Mouse (Mus musculus): ENCODE results near the gene Prss29. TPM values are rescaled to one million over a fixed set of nuclear protein-coding genes. Genes with fewer than 3 reads are reported as not detected.
A peak's percentile ranks its signal among the peaks of the same experiment; 100 is the strongest.

The Prss29 gene
- polyA plus RNA-seq, 1 experiment from 2014 or later, result not detected

GRCm38 (mm10) chr17:25332321-25332720 is 13.9 kb downstream of the Prss29 start:
- no peaks in the 10 kb centered on the region for H3K4me1 ChIP-seq (replicated peaks; ENCODE audit: control insufficient read depth, insufficient read depth, low read length)
- no peaks in the 10 kb centered on the region for H3K9me3 ChIP-seq (ENCODE audit: control insufficient read depth, low read length)
- no peak overlapping the region for H3K4me2 ChIP-seq
- H3K27me3 ChIP-seq (replicated peaks; ENCODE audit: control insufficient read depth, insufficient read depth, low read length), result peaks cover 5% of the 10 kb centered on the region
- H3K36me3 ChIP-seq (ENCODE audit: control insufficient read depth, insufficient read depth, low read length), result no peaks in the 10 kb centered on the region
- no peak overlapping the region for H3K9ac ChIP-seq (ENCODE audit: low read depth, low read length)
- H3K4me3 ChIP-seq (ENCODE audit: low read depth, low read length), result no peak overlapping the region
- ATAC-seq (replicated peaks; ENCODE audit: low FRiP score), result no peak
- H3K27ac ChIP-seq (ENCODE audit: low read depth, low read length), result no peak overlapping the region
- WGBS, result 44% methylated on average over 9 of the region's 9 CpGs
- no peak for DNase-seq (ENCODE audit: low spot score)

- Histone ChIP-seq H3K9me3 (ENCODE audit: control insufficient read depth, low read length) (no peaks in the 10 kb centered on the region), H3K4me3 (ENCODE audit: low read depth, low read length) (no peak overlapping the region), H3K4me2 (no peak overlapping the region), H3K9ac (ENCODE audit: low read depth, low read length) (no peak overlapping the region), H3K27ac (ENCODE audit: low read depth, low read length) (no peak overlapping the region), H3K27me3 (replicated peaks; ENCODE audit: control insufficient read depth, insufficient read depth, low read length) (peaks cover 5% of the 10 kb centered on the region), H3K36me3 (ENCODE audit: control insufficient read depth, insufficient read depth, low read length) (no peaks in the 10 kb centered on the region), H3K4me1 (replicated peaks; ENCODE audit: control insufficient read depth, insufficient read depth, low read length) (no peaks in the 10 kb centered on the region)
- WGBS, result 3% methylated on average over 8 of the region's 8 CpGs
- ATAC-seq (replicated peaks; ENCODE audit: low FRiP score) (no peak), DNase-seq (ENCODE audit: low spot score) (peak; percentile 57)
These were observed 15.5 kb downstream of the Prss29 start for GRCm38 (mm10) chr17:25333943-25334342.

DNA sequence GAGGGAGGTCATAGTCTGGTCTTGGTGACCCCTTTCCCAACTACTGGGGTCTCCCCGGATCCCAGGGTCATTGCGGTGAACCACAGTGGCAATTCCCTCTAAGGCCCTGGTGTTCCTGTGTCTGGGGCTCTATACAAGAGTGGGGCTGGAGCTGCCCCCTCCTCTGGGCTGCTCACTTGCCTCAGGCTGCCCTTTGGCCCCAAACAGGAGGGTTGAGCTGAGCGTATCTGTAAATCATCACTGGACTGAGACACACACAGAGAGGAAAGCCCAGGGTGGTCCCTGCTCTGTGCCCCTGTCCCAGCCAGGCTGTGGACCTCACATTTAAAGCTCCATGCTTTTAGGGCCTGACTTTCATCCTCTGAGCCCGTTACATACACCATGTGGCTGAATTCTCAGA is 19.8 kb downstream of the Prss29 start:
- H3K9me3 ChIP-seq (ENCODE audit: control insufficient read depth, low read length), result no peaks in the 10 kb centered on the region
- H3K4me2 ChIP-seq, result no peak overlapping the region
- DNase-seq (ENCODE audit: low spot score) (no peak), ATAC-seq (replicated peaks; ENCODE audit: low FRiP score) (peak; percentile 43; the same call in 1 of the 2 replicates)
- H3K4me3 ChIP-seq (ENCODE audit: low read depth, low read length), result no peak overlapping the region
- H3K27me3 ChIP-seq (replicated peaks; ENCODE audit: control insufficient read depth, insufficient read depth, low read length), result no peaks in the 10 kb centered on the region; the same call in none of the 2 replicates
- no peaks in the 10 kb centered on the region for H3K36me3 ChIP-seq (ENCODE audit: control insufficient read depth, insufficient read depth, low read length)
- H3K4me1 ChIP-seq (replicated peaks; ENCODE audit: control insufficient read depth, insufficient read depth, low read length), result no peaks in the 10 kb centered on the region
- peak overlapping the region; percentile 64 for H3K27ac ChIP-seq (ENCODE audit: low read depth, low read length)
- H3K9ac ChIP-seq (ENCODE audit: low read depth, low read length), result no peak overlapping the region
- 70% methylated on average over 4 of the region's 4 CpGs for whole genome bisulfite sequencing

- H3K4me3 ChIP-seq (ENCODE audit: low read depth, low read length), result no peak overlapping the region
- no peaks in the 10 kb centered on the region for H3K4me1 ChIP-seq (replicated peaks; ENCODE audit: control insufficient read depth, insufficient read depth, low read length)
- H3K9me3 ChIP-seq (ENCODE audit: control insufficient read depth, low read length), result no peaks in the 10 kb centered on the region
- no peaks in the 10 kb centered on the region for H3K36me3 ChIP-seq (ENCODE audit: control insufficient read depth, insufficient read depth, low read length)
- ATAC-seq (replicated peaks; ENCODE audit: low FRiP score) (no peak), DNase-seq (ENCODE audit: low spot score) (no peak)
- no peak overlapping the region for H3K27ac ChIP-seq (ENCODE audit: low read depth, low read length)
- no peak overlapping the region for H3K9ac ChIP-seq (ENCODE audit: low read depth, low read length)
- no peaks in the 10 kb centered on the region; the same call in none of the 2 replicates for H3K27me3 ChIP-seq (replicated peaks; ENCODE audit: control insufficient read depth, insufficient read depth, low read length)
- WGBS, result 73% methylated on average over 6 of the region's 6 CpGs
- H3K4me2 ChIP-seq, result no peak overlapping the region
These were observed 21.5 kb downstream of the Prss29 start for GRCm38 (mm10) chr17:25340003-25340402.

DNA sequence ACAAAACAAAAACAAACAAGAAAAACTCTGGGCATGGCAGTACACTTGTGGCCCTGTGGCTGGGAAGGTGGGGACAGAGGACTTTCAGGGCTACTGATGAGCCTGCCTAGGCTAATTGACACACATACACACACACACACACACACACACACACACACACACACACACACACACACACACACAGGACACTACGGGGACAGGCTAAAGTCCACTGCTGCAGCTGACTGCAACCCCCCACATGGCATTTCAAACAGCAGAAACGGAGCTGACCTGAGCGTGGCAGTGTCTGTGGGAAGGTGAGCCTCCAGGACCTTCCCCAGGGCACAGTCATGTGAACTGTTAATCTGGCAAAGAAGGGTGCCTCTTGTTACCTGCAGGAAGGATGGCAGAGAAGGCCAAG is 23.0 kb downstream of the Prss29 start:
- Histone ChIP-seq H3K9ac (ENCODE audit: low read depth, low read length) (no peak overlapping the region), H3K9me3 (ENCODE audit: control insufficient read depth, low read length) (no peaks in the 10 kb centered on the region), H3K4me3 (ENCODE audit: low read depth, low read length) (no peak overlapping the region), H3K4me2 (no peak overlapping the region; the same call in 1 of the 2 replicates), H3K27ac (ENCODE audit: low read depth, low read length) (peak overlapping the region; percentile 43), H3K4me1 (replicated peaks; ENCODE audit: control insufficient read depth, insufficient read depth, low read length) (no peaks in the 10 kb centered on the region), H3K36me3 (ENCODE audit: control insufficient read depth, insufficient read depth, low read length) (no peaks in the 10 kb centered on the region), H3K27me3 (replicated peaks; ENCODE audit: control insufficient read depth, insufficient read depth, low read length) (no peaks in the 10 kb centered on the region; the same call in 1 of the 2 replicates)
- ATAC-seq (replicated peaks; ENCODE audit: low FRiP score) (no peak; the same call in 1 of the 2 replicates), DNase-seq (ENCODE audit: low spot score) (no peak)
- 46% methylated on average over 3 of the region's 3 CpGs for WGBS

DNA sequence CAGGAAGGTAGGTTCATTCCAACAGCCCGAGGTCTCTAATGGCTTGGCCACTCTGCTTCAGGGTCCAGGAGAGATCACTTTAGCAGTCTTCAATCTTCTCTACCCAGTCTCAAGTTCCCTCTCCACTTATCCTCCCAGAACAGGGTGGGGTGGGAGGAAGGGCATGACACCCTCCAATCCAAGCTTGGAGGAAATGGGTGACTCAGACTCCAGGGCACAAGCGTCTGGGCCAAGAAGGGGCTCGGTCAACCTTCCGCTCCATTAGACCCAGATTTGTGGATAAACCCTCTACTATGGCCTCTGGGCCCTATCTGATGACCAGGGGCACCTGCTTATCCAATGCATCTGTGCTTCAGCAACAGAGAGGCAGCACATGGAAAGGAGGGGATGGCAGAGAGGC is 27.0 kb downstream of the Prss29 start, which contains the start of gene Tpsab1:
Tpsab1 (minus strand) TSS at position 101 of the 400 bp plus-strand sequence.
- no peaks in the 10 kb centered on the region for H3K4me1 ChIP-seq (replicated peaks; ENCODE audit: control insufficient read depth, insufficient read depth, low read length)
- no peak within 1 kb of the TSS for H3K4me3 ChIP-seq (ENCODE audit: low read depth, low read length)
- no peak within 1 kb of the TSS for H3K27ac ChIP-seq (ENCODE audit: low read depth, low read length)
- ATAC-seq (replicated peaks; ENCODE audit: low FRiP score) (no peak), DNase-seq (ENCODE audit: low spot score) (no peak)
- no peak within 1 kb of the TSS for H3K9ac ChIP-seq (ENCODE audit: low read depth, low read length)
- no peak within 1 kb of the TSS for H3K4me2 ChIP-seq
- 81% methylated on average over 4 of the region's 4 CpGs for WGBS
- H3K36me3 ChIP-seq (ENCODE audit: control insufficient read depth, insufficient read depth, low read length), result no peaks in the 10 kb centered on the region
- no peaks in the 10 kb centered on the region for H3K27me3 ChIP-seq (replicated peaks; ENCODE audit: control insufficient read depth, insufficient read depth, low read length)
- no peaks in the 10 kb centered on the region for H3K9me3 ChIP-seq (ENCODE audit: control insufficient read depth, low read length)

DNA sequence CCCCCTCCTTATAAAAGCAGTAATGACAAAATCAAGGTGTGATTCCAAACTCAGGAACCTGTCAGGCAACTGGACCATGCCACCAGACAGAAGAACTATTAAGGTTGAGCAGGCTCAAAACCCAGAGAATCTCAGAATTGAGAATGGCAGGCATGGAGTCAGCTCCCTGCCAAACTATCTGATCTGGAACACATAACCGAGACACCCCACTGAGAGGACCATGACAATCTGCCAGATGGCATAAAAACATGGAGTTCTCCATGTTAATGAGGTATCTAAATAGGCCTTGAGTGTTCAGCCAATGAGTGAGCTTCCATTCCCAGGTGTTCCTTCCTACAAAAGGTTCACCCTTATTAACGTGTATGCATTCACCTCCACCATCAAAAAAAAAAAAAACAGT is 42.8 kb downstream of the Prss29 start:
- ATAC-seq (replicated peaks; ENCODE audit: low FRiP score), result no peak
- Histone ChIP-seq H3K4me1 (replicated peaks; ENCODE audit: control insufficient read depth, insufficient read depth, low read length) (no peaks in the 10 kb centered on the region), H3K9ac (ENCODE audit: low read depth, low read length) (no peak overlapping the region), H3K36me3 (ENCODE audit: control insufficient read depth, insufficient read depth, low read length) (no peaks in the 10 kb centered on the region), H3K4me3 (ENCODE audit: low read depth, low read length) (no peak overlapping the region), H3K9me3 (ENCODE audit: control insufficient read depth, low read length) (no peaks in the 10 kb centered on the region), H3K27ac (ENCODE audit: low read depth, low read length) (no peak overlapping the region), H3K27me3 (replicated peaks; ENCODE audit: control insufficient read depth, insufficient read depth, low read length) (no peaks in the 10 kb centered on the region), H3K4me2 (no peak overlapping the region)
- WGBS, result 66% methylated on average over 2 of the region's 2 CpGs
- no peak for DNase-seq (ENCODE audit: low spot score)

GRCm38 (mm10) chr17:25363726-25364125 is 45.3 kb downstream of the Prss29 start:
- DNase-seq (ENCODE audit: low spot score) (no peak), ATAC-seq (replicated peaks; ENCODE audit: low FRiP score) (no peak)
- Histone ChIP-seq H3K27ac (ENCODE audit: low read depth, low read length) (no peak overlapping the region), H3K4me3 (ENCODE audit: low read depth, low read length) (no peak overlapping the region), H3K4me2 (no peak overlapping the region), H3K9me3 (ENCODE audit: control insufficient read depth, low read length) (no peaks in the 10 kb centered on the region), H3K9ac (ENCODE audit: low read depth, low read length) (no peak overlapping the region), H3K27me3 (replicated peaks; ENCODE audit: control insufficient read depth, insufficient read depth, low read length) (no peaks in the 10 kb centered on the region), H3K4me1 (replicated peaks; ENCODE audit: control insufficient read depth, insufficient read depth, low read length) (no peaks in the 10 kb centered on the region), H3K36me3 (ENCODE audit: control insufficient read depth, insufficient read depth, low read length) (no peaks in the 10 kb centered on the region)
- WGBS, result 0% methylated on average over 1 of the region's 1 CpGs

- Histone ChIP-seq H3K4me3 (ENCODE audit: low read depth, low read length) (no peak within 1 kb of the TSS), H3K36me3 (ENCODE audit: control insufficient read depth, insufficient read depth, low read length) (no peaks in the 10 kb centered on the region), H3K27ac (ENCODE audit: low read depth, low read length) (no peak within 1 kb of the TSS), H3K4me2 (no peak within 1 kb of the TSS), H3K4me1 (replicated peaks; ENCODE audit: control insufficient read depth, insufficient read depth, low read length) (no peaks in the 10 kb centered on the region), H3K9ac (ENCODE audit: low read depth, low read length) (no peak within 1 kb of the TSS), H3K27me3 (replicated peaks; ENCODE audit: control insufficient read depth, insufficient read depth, low read length) (no peaks in the 10 kb centered on the region), H3K9me3 (ENCODE audit: control insufficient read depth, low read length) (no peaks in the 10 kb centered on the region)
- DNase-seq (ENCODE audit: low spot score), result no peak
- ATAC-seq (replicated peaks; ENCODE audit: low FRiP score), result no peak
- 63% methylated on average over 2 of the region's 2 CpGs for WGBS
These were observed 47.6 kb downstream of the Prss29 start, which contains the start of gene Tpsb2 for GRCm38 (mm10) chr17:25366005-25366404. Gene Tpsb2 (plus strand): TSS chr17:25366305.

All from liver, embryonic 11.5 days (tissue).